Mouse (Mus musculus) liver, postnatal 0 days (tissue): ENCODE measurements around the gene B3gnt7. TPM values are rescaled to one million over a fixed set of nuclear protein-coding genes. Genes with fewer than 3 reads are reported as not detected.

ENCODE experiments used
- ATAC-seq: fragments of 200-750 bp; cut with Nextera tagmentation; 2 replicates; pipeline ENCODE4 v1.8.0; 2017; ENCODE audit warnings: mild to moderate bottlenecking, moderate library complexity
- DNase-seq: peaks from one replicate; pipeline ENCODE4 v3.0.0-alpha.2; 2016
- H3K27ac ChIP-seq: fragments of 300-500 bp; sonication (generic); 2 replicates; pipeline ENCODE4 v1.5.1; 2014; ENCODE audit warnings: antibody characterized with exemption, moderate library complexity, mild to moderate bottlenecking, low read depth
- H3K27me3 ChIP-seq: fragments of 300-500 bp; sonication (generic); 2 replicates; pipeline ENCODE4 v1.6.1; 2014; ENCODE audit warnings: low read length, control low read depth, mixed read lengths; ENCODE audit not compliant: insufficient read depth
- H3K36me3 ChIP-seq: fragments of 300-500 bp; sonication (generic); replicated peaks from 2 replicates; pipeline ENCODE4 v1.6.1; 2014; ENCODE audit warnings: mild to moderate bottlenecking, control low read depth, low read length, moderate library complexity, mixed read lengths; ENCODE audit not compliant: insufficient read depth
- H3K4me1 ChIP-seq: fragments of 300-500 bp; sonication (generic); 2 replicates; pipeline ENCODE4 v1.6.1; 2014; ENCODE audit warnings: antibody characterized with exemption, mild to moderate bottlenecking, control low read depth; ENCODE audit not compliant: insufficient read depth
- H3K4me2 ChIP-seq: fragments of 300-500 bp; sonication (generic); 2 replicates; pipeline ENCODE4 v1.6.1; 2014; ENCODE audit warnings: low read depth, mild to moderate bottlenecking, low read length, moderate library complexity, mixed read lengths
- H3K4me3 ChIP-seq: fragments of 300-500 bp; sonication (generic); 2 replicates; pipeline ENCODE4 v1.5.1; 2014; ENCODE audit warnings: low read depth, low read length
- H3K9ac ChIP-seq: fragments of 300-500 bp; sonication (generic); replicated peaks from 2 replicates; pipeline ENCODE4 v1.6.1; 2014; ENCODE audit warnings: mild to moderate bottlenecking, moderate library complexity
- H3K9me3 ChIP-seq: fragments of 300-500 bp; sonication (generic); 2 replicates; pipeline ENCODE4 v1.6.1; 2016; ENCODE audit warnings: mild to moderate bottlenecking, control low read depth, low read length, mixed read lengths
- CTCF ChIP-seq: sonication (generic); IDR thresholded peaks from 2 replicates; pipeline ENCODE4 v1.5.1; 2016; ENCODE audit warnings: antibody characterized with exemption, low read depth
- EP300 ChIP-seq: IDR thresholded peaks from 2 replicates; pipeline ENCODE4 v1.6.1; 2016; ENCODE audit warnings: antibody characterized with exemption, low read depth, mild to moderate bottlenecking
- WGBS: fragments of 180-500 bp; shearing (Covaris S2); extraction: QIAGEN DNeasy Blood & Tissue Kit; methylation state at CpG from one replicate; pipeline ENCODE4 v1.1.7; 2014; ENCODE audit not compliant: insufficient replicate concordance; 5-methylcytosine and 5-hydroxymethylcytosine counted together
- polyA plus RNA-seq: library from polyadenylated mRNA; unstranded; fragments of >200 nt; fragmentation: Nextera tagmentation; extraction: Ambion mirVana; gene quantifications from 2 replicates; pipeline ENCODE4 v1.2.1, GENCODE M21; 2015

The B3gnt7 gene
- polyA plus RNA-seq, 1 experiment from 2014 or later, result 1.0 TPM

DNA sequence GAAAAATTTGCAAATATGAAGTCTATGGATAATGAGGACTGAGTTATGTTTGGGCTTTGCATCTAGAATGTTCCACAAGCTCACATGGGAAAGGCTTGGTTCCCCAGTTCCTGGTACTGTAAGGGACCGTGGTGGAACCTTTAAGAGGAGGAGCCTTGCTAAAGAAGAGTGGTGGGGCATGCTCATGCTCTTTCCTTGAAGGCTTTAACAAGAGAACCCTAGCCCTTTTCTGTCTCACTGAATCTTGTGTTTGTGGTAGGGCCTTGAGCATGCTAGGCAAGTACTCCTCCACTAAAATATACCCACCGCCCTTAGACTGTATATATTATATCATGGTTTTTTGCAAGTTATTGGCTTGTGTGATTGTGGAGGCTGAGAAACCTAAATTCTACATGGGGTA, 39.7 kb downstream of the B3gnt7 start:
- no peak for DNase-seq
- Histone ChIP-seq H3K9ac (no peak overlapping the region), H3K27ac (no peak overlapping the region), H3K36me3 (no peaks in the 10 kb centered on the region), H3K9me3 (no peaks in the 10 kb centered on the region), H3K4me1 (peaks cover 4% of the 10 kb centered on the region; the same call in 1 of the 2 replicates), H3K27me3 (no peaks in the 10 kb centered on the region), H3K4me3 (no peak overlapping the region), H3K4me2 (no peak overlapping the region)
- WGBS, result 79% methylated on average over 2 of the region's 2 CpGs
- ATAC-seq, result no peak
- TF ChIP-seq CTCF (no peak), EP300 (no peak)

DNA sequence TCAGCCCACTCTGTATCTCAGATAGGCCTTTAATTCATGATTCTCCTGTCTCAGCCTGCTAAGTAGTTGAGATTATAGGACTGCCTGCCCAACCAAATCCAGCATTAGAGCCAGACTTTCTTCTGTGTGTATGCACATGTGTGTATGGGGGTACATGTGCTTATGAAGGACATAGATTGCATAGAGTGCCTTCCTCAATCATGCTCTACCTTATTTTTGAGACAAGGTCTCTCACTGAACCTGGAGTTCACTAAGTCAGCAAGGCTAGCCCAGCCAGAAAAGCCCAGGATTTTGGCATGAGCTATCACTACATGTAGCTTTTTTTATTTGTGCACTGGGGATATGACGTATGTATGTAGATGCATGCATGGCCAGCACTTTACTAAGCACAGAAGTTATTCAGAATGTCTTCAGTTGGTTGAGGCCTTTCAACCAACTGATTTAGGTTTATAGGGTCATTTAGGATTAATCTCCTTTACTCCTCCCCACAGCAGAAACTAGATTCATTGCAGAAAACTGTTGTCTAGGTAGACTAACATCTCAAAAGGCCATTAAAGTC, 40.5 kb downstream of the B3gnt7 start:
- TF ChIP-seq EP300 (no peak), CTCF (no peak)
- H3K4me2 ChIP-seq, result no peak overlapping the region
- H3K36me3 ChIP-seq, result peaks cover 6% of the 10 kb centered on the region
- H3K9me3 ChIP-seq, result no peaks in the 10 kb centered on the region
- 81% methylated on average over 1 of the region's 1 CpGs for WGBS
- no peak overlapping the region for H3K9ac ChIP-seq
- H3K27me3 ChIP-seq, result no peaks in the 10 kb centered on the region
- DNase-seq (no peak), ATAC-seq (no peak)
- H3K4me1 ChIP-seq, result peaks cover 4% of the 10 kb centered on the region; the same call in 1 of the 2 replicates
- H3K4me3 ChIP-seq, result no peak overlapping the region
- no peak overlapping the region for H3K27ac ChIP-seq

DNA sequence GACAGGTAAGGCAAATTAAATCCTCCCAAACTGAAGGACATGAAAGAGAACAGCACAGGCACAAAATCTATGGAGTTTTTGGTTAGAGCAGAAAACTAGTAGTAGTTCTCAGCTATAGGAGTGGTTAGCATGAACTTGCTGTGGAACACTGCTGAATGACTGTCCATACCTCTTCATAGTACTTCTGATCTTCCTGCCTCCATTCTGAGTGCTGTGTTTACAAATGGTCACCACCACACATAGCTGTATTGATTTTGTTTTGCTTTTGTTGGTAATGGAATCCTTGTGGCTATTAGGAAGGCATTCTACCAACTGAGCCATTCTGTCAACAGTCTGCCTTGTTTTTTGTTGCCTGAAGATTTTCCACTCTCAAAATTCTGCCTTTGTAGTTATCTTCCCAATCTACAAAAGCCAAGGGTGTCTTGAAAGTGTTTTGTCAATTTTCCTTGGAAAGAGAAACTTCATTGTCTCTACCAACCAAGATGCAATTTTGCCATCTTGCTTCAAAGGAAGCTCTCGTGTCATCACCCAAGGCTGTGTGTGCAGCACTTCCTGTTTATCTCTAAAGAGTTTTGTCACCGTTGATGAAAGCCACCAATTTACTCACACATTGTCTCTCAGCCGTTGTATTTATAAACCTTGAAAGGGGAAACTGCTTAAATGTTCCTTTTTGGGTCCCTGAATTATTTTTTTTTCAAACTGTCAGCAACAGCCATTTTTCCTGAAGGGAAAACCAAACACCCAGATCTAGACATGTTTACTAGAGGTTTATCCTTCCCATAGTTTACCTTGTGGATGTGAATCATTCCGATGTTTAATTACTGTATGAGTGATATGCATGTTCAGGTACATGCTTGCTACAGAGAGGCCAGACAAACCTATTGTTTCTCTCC, 41.6 kb downstream of the B3gnt7 start:
- Histone ChIP-seq H3K4me1 (peaks cover 4% of the 10 kb centered on the region; the same call in 1 of the 2 replicates), H3K36me3 (peaks cover 16% of the 10 kb centered on the region), H3K4me3 (no peak overlapping the region), H3K27me3 (no peaks in the 10 kb centered on the region), H3K9ac (no peak overlapping the region), H3K9me3 (no peaks in the 10 kb centered on the region), H3K27ac (peak overlapping the region; percentile 26; the same call in 1 of the 2 replicates), H3K4me2 (no peak overlapping the region)
- no peak for TF ChIP-seq EP300
- no peak for TF ChIP-seq CTCF
- DNase-seq, result no peak
- ATAC-seq, result peak; percentile 9; the same call in 1 of the 2 replicates
- 28% methylated on average over 4 of the region's 4 CpGs for whole genome bisulfite sequencing

DNA sequence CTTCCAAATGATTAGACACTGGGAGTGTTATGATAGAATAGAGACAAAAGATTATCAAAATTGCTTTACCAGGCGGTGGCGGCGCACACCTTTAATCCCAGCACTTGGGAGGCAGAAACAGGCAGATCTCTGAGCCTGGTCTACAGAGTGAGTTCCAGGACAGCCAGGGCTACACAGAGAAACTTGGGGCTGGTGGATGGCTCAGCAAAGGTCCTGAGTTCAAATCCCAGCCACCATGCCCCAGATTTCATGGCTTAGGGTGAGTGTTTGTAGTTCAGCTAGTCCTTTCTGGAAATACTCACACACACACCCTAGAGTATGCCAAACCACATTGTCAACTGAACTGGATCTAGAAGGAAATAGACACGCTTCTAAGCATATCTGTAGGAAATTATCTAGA, 42.4 kb downstream of the B3gnt7 start:
- Histone ChIP-seq H3K27me3 (no peaks in the 10 kb centered on the region), H3K36me3 (peaks cover 25% of the 10 kb centered on the region), H3K4me3 (no peak overlapping the region), H3K9ac (no peak overlapping the region), H3K4me2 (no peak overlapping the region), H3K27ac (peak overlapping the region; percentile 26; the same call in 1 of the 2 replicates), H3K9me3 (no peaks in the 10 kb centered on the region), H3K4me1 (peaks cover 4% of the 10 kb centered on the region; the same call in 1 of the 2 replicates)
- no peak for ATAC-seq
- no peak for DNase-seq
- no peak for TF ChIP-seq EP300
- no peak for TF ChIP-seq CTCF
- 79% methylated on average over 4 of the region's 4 CpGs for WGBS

DNA sequence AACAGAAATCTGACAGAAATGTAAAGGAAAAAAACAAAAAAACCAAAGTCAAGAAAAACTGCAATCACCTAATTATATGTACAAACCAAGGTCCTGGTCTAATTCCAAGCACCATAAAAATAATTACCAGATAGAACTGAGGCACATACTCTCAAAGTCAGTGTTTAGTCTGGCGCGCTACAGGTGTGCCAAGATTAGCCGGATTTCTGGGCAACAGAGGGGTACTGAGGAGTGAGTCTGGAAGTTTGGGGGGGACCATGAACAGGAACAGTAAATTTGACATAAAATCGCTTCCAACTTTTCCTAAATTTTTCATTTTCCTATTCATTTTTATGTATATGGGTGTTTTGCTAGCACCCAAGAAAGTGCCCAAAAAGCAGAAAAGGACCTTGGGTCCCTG, 43.3 kb downstream of the B3gnt7 start:
- H3K27me3 ChIP-seq, result no peaks in the 10 kb centered on the region
- DNase-seq (no peak), ATAC-seq (no peak)
- H3K27ac ChIP-seq, result no peak overlapping the region
- H3K9me3 ChIP-seq, result no peaks in the 10 kb centered on the region
- no peak overlapping the region for H3K4me2 ChIP-seq
- WGBS, result 88% methylated on average over 4 of the region's 4 CpGs
- no peak overlapping the region for H3K4me3 ChIP-seq
- TF ChIP-seq EP300 (no peak), CTCF (no peak)
- H3K36me3 ChIP-seq, result peaks cover 33% of the 10 kb centered on the region
- no peak overlapping the region for H3K9ac ChIP-seq
- peaks cover 4% of the 10 kb centered on the region; the same call in 1 of the 2 replicates for H3K4me1 ChIP-seq
